Mouse (Mus musculus) heart, embryonic 10.5 days (tissue): ENCODE measurements around the gene Jchain. TPM values are rescaled to one million over a fixed set of nuclear protein-coding genes. Genes with fewer than 3 reads are reported as not detected.
"Not testable (repeated sequence)": the region's sequence is repeated elsewhere in the genome, so short reads cannot be mapped to it uniquely, and the experiment has no call there.

Source experiments
- DNase-seq: peaks from one replicate; pipeline ENCODE4 v3.0.0-alpha.2; 2017; ENCODE audit warnings: low spot score
- H3K27ac ChIP-seq: fragments of 300-500 bp; sonication (generic); 2 replicates; pipeline ENCODE4 v1.5.1; 2016; ENCODE audit warnings: mild to moderate bottlenecking
- H3K27me3 ChIP-seq: fragments of 300-500 bp; sonication (generic); 2 replicates; pipeline ENCODE4 v1.6.1; 2016; ENCODE audit warnings: mild to moderate bottlenecking; ENCODE audit not compliant: poor library complexity, insufficient read depth, severe bottlenecking
- H3K36me3 ChIP-seq: fragments of 300-500 bp; sonication (generic); 2 replicates; pipeline ENCODE4 v1.6.1; 2016; ENCODE audit warnings: mild to moderate bottlenecking, moderate library complexity
- H3K4me1 ChIP-seq: fragments of 300-500 bp; sonication (generic); 2 replicates; pipeline ENCODE4 v1.6.1; 2016; ENCODE audit warnings: mild to moderate bottlenecking
- H3K4me3 ChIP-seq: fragments of 300-500 bp; sonication (generic); 2 replicates; pipeline ENCODE4 v1.5.1; 2016; ENCODE audit warnings: mild to moderate bottlenecking, moderate library complexity
- H3K9me3 ChIP-seq: fragments of 300-500 bp; sonication (generic); 2 replicates; pipeline ENCODE4 v1.6.1; 2016; ENCODE audit warnings: mild to moderate bottlenecking, moderate library complexity
- WGBS: fragments of 180-500 bp; shearing (Covaris S2); methylation state at CpG from one replicate; pipeline ENCODE4 v1.1.7; 2016; 5-methylcytosine and 5-hydroxymethylcytosine counted together
- polyA plus RNA-seq: library from polyadenylated mRNA; unstranded; fragments of >200 nt; fragmentation: Nextera tagmentation; extraction: Ambion mirVana; gene quantifications from 2 replicates; pipeline ENCODE4 v1.2.1, GENCODE M21; 2016

Jchain gene
- polyA plus RNA-seq, 1 experiment from 2014 or later, result not detected

DNA sequence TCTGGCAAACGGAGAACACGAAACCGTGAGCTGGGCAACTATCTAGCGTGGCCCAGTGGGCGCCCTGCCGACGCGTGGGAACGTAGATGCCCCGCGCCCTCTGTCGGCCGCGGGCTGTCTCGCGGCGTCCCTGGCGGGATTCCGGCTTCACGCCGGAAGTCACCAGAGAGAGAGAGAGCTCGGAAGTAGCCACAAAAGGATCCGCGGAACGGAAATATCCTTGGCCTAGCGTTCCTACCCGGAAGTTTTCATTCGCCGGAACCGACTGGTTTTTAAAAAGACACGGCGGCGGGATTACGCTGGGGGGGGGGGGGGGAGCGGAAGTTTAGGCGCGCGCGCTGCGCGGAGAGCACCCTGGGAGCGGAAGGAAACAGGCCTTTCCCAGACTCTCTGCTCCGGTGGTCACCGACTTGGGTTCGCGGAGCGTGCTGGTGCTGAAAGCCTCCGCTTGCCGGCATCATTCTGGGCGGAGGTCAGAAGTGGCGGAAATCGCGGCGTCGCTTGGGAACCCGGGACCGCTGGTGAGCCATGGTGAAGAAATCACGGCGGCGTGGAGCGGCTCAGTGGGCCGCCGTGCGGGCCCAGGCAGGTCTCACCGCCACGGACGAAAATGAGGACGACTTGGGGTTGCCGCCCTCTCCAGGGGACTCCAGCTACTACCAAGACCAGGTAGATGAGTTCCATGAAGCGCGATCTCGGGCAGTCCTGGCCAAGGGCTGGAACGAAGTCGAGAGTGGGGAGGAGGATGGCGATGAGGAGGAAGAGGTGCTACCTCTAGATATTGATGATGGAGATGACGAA lies 26.6 kb upstream of the Jchain start, which contains the start of gene Utp3:
Gene Utp3, plus strand, starts transcription at position 377 of the 801 bp plus-strand sequence.
- peaks cover 8% of the 10 kb centered on the region; the same call in 1 of the 2 replicates for H3K36me3 ChIP-seq
- H3K27me3 ChIP-seq, result no peaks in the 10 kb centered on the region
- peaks cover 12% of the 10 kb centered on the region for H3K4me1 ChIP-seq
- peak; percentile 97 for DNase-seq
- under 1% methylated on average over 76 of the region's 76 CpGs for WGBS
- H3K27ac ChIP-seq, result peak within 1 kb of the TSS; percentile 95
- peak within 1 kb of the TSS; percentile 91 for H3K4me3 ChIP-seq
- H3K9me3 ChIP-seq, result no peaks in the 10 kb centered on the region

DNA sequence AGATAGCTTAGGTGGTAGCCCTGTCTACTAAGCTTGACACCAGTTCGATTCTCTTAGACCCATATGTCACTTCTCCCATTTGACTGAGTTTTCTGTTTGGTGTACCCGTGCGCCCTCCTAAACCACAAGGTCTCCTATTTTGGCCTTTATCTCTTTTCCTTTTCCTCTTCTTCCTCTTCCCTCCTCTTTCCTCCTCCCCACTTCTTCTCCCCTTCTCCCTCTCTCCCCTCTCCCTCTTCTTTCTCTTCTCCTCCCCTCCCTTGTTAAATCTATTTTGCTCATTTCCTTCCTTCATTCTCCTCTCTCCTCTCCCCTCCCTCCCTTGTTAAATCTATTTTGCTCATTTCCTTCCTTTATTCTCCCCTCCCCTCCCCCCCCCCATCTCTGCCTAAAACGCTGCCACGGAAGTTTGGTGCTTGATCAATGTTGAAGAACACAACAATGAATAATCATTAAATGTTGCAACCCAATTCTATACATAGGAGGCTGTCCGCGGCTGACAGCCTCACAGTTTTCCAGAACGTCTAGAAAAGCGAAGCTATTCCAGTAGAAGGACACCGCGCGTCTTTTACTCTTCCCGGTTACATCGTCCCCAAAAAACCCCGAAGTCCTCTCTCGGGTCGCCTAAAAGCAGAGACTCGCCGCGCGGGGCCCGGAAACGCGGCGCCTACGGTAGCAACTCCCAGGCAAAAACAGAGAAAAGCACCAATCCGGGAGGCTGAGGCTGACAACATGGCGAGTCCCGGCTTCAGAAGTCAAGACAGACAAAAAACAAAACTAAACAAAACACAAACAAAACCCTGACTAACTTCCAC lies 25.8 kb upstream of the Jchain start:
- Histone ChIP-seq H3K4me3 (peak overlapping the region; percentile 91), H3K36me3 (peaks cover 8% of the 10 kb centered on the region; the same call in 1 of the 2 replicates), H3K9me3 (no peaks in the 10 kb centered on the region), H3K27me3 (no peaks in the 10 kb centered on the region), H3K27ac (peak overlapping the region; percentile 95), H3K4me1 (peaks cover 12% of the 10 kb centered on the region)
- no peak for DNase-seq
- WGBS, result 8% methylated on average over 29 of the region's 29 CpGs

DNA sequence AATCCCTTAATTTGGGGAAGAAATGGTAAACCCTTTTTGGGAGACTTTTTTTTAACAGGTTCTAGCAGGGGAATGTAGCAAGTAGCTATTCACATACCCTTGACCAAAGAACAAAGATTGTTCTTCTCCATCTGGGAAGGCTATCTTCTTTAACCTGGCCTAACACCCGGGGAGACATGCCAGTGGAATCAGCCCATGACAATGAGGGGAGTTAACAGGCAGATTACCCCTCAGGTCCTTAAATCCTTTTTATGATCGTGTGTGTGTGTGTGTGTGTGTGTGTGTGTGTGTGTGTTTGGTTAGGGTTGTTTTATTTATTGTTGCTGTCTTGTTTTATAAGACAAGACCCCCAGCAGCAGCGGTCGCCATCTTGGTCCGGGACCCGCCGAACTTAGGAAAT lies 17.8 kb upstream of the Jchain start:
- WGBS, result 80% methylated on average over 7 of the region's 7 CpGs
- Histone ChIP-seq H3K4me1 (no peaks in the 10 kb centered on the region), H3K27ac (no peak overlapping the region), H3K27me3 (no peaks in the 10 kb centered on the region), H3K36me3 (no peaks in the 10 kb centered on the region), H3K9me3 (no peaks in the 10 kb centered on the region), H3K4me3 (no peak overlapping the region)
- DNase-seq, result no peak

DNA sequence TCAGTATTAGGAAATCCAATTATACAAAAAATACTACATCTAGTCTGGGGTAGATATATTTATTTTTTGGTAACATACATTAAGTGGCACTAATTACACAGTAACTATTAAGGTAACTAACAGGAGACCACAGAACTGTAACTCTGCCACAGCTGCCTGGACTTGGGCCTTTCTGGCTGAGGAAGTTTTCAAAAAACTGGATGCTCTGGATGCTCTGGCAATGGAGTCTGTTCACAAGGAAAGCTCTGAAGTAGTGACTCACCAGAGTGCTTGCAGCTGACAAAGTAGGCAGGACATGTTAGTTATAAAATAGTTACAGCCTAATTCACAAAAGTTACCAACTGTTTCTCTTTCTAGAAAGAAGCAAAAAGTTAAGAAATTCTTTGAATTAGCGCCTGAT lies 16.7 kb upstream of the Jchain start:
- not testable (repeated sequence) for H3K4me3 ChIP-seq, H3K27me3 ChIP-seq, H3K27ac ChIP-seq, H3K9me3 ChIP-seq, H3K36me3 ChIP-seq, DNase-seq, H3K4me1 ChIP-seq
- WGBS, result 84% methylated on average over 1 of the region's 1 CpGs

DNA sequence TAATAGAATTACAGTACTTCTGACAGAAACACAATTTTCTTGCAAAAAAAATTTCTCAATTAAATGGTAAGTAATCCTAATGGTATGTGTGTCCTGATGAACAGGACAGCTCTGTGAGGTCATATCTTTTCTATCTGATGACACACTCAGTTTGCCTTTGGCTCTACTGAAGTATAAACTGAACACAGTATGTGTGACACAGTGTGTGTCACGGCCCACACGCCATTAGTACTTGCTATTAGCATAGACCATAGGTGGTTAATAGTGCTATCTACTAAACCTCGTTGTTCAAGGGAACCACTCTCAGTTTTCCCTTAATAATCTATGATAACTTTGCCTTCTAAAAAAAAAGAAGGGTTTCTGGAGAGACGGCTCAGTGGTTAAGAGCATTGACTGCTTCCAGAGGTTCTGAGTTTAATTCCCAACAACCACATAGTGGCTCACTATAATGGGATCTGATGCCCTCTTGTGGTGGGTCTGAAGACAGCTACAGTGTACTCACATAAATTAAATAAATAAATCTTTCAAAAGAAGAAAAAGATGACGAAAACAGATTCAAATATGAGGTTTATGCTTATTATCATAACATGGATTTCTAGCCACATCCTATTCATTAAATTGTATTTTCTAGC lies 15.1 kb upstream of the Jchain start:
- H3K27me3 ChIP-seq, result no peaks in the 10 kb centered on the region
- no peak for DNase-seq
- WGBS, result 65% methylated on average over 5 of the region's 5 CpGs

DNA sequence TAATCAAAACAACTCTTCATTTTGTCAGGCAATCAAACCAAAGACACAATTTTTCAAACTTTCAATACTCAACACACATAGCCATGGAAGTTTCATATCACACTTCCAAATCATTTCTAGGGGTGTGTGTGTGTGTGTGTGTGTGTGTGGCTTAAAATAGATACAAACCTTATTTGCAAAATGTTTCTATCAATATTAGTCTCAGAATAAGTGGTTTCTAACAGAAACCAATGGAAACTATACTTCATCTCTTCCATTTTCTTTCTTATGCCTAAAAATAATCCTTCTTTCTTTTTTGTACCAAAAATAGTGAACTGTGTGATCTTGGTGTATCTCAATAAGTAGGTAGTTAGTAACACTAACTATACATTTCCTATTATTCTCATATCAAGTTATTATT lies 13.2 kb upstream of the Jchain start:
- no peak overlapping the region for H3K27ac ChIP-seq
- H3K36me3 ChIP-seq, result no peaks in the 10 kb centered on the region
- no peak overlapping the region for H3K4me3 ChIP-seq
- H3K4me1 ChIP-seq, result no peaks in the 10 kb centered on the region
- no peak for DNase-seq
- no peaks in the 10 kb centered on the region for H3K27me3 ChIP-seq
- no peaks in the 10 kb centered on the region for H3K9me3 ChIP-seq

More for the DNA sequence above, 15.1 kb upstream of the Jchain start:
- H3K9me3 ChIP-seq, result no peaks in the 10 kb centered on the region
- H3K4me1 ChIP-seq, result no peaks in the 10 kb centered on the region
- H3K27ac ChIP-seq, result no peak overlapping the region
- H3K36me3 ChIP-seq, result no peaks in the 10 kb centered on the region
- H3K4me3 ChIP-seq, result no peak overlapping the region

DNA sequence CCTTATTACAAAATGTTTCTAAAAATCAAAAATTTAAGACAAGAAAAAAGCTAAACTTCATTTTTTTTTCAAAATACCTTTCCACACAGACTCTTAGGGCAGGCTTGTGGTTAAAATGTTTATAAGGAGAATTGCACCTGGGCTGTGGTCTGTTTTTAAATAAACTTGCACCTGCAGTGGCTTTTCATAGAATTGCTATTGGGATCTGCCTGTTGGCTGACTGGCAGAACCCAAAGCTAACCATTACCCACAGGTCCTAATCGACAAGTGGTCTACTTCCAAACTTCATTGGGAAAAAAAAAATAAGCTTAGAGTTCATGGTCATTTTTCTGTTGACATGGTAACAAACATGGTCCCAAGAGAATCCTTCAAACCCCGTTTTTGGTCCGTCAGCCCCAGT lies 7.0 kb upstream of the Jchain start:
- Histone ChIP-seq H3K27me3 (no peaks in the 10 kb centered on the region), H3K36me3 (no peaks in the 10 kb centered on the region), H3K9me3 (no peaks in the 10 kb centered on the region), H3K4me3 (no peak overlapping the region), H3K27ac (no peak overlapping the region), H3K4me1 (peaks cover 5% of the 10 kb centered on the region; the same call in 1 of the 2 replicates)
- DNase-seq, result no peak
- 73% methylated on average over 3 of the region's 3 CpGs for WGBS

DNA sequence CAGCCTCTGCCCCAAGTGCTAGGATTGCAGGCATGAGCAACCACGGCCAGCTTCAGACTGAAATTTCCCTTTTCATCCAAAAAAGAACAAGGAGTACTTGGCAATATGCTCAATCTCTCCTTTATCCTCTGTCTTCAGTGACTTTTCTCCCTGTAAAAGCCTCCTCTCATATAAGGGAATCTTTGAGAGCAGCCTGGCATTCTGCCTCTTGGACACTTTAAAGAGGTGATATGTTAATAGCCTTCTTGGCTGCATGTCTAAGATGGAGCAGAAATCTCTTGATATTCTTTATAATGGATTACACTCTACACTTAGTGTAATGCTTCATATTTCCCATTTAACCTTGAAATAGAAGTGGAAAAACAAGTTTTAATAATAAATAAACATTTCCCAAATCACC lies 3.2 kb upstream of the Jchain start:
- 63% methylated on average over 1 of the region's 1 CpGs for WGBS
- Histone ChIP-seq H3K36me3 (no peaks in the 10 kb centered on the region), H3K9me3 (no peaks in the 10 kb centered on the region), H3K27me3 (no peaks in the 10 kb centered on the region), H3K27ac (no peak overlapping the region), H3K4me1 (peaks cover 5% of the 10 kb centered on the region; the same call in 1 of the 2 replicates), H3K4me3 (no peak overlapping the region)
- DNase-seq, result no peak

DNA sequence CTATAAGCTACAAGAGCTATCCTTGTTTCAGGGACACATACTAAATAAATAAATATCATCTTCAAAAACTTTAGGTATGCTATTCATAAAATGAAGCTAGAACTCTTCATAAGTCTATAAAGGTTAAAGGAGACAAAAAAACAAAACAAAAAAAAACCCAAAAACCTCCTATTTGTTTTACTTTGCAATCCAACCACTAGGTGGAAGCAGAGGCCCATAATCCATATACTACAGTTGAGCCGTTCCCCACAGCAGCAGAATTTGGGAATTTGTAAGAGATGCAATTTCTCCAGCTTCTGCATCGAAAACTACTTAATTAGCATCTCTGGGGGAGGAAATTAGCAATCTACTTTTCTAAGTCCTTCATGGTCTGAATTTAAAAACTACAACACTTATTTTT lies 8.5 kb downstream of the Jchain start:
- H3K9me3 ChIP-seq, result no peaks in the 10 kb centered on the region
- no peaks in the 10 kb centered on the region for H3K36me3 ChIP-seq
- H3K27ac ChIP-seq, result no peak overlapping the region
- WGBS, result 16% methylated on average over 2 of the region's 2 CpGs
- no peaks in the 10 kb centered on the region for H3K27me3 ChIP-seq
- H3K4me1 ChIP-seq, result no peaks in the 10 kb centered on the region
- DNase-seq, result no peak
- no peak overlapping the region for H3K4me3 ChIP-seq

DNA sequence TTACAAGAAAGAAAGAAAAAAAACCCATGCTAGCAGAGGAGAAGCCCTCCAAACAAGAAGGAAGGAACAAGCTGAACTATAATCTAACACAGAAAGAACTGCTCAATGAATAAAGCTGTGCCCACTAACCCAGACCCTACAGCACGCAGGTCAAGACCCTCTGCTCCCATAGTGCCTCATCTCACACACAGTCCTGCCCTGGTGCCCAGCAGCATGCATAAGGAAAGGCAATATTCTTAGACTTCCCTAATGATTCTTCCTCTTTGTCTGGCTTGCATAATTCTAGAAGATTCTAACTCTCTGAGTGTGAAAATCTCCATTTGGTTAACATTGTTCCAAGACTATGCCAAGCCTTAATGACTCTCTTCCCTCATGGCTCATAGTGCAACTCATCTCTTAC lies 18.7 kb downstream of the Jchain start:
- no peak for DNase-seq
- H3K27ac ChIP-seq, result no peak overlapping the region
- H3K9me3 ChIP-seq, result no peaks in the 10 kb centered on the region
- no peaks in the 10 kb centered on the region for H3K27me3 ChIP-seq
- WGBS, result 73% methylated on average over 1 of the region's 1 CpGs
- no peaks in the 10 kb centered on the region for H3K4me1 ChIP-seq
- no peaks in the 10 kb centered on the region for H3K36me3 ChIP-seq
- H3K4me3 ChIP-seq, result no peak overlapping the region

DNA sequence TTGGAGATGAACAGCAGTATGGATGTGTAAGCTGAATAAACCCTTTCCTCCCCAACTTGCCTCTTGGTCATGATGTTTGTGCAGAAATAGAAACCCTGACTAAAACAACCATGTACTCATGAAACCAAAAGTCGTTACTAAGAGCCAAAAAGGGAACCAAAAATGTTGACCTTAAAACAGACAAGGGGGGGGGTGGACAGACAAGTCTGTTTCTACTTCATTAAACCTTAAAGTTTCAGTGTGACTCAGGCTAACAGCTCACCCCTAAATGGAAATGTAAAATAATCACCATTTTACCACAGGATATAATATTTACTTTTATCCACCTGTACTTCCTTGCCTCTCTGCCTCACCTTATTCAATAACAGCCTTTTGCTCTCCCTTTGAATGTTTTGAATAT lies 19.1 kb downstream of the Jchain start:
- Histone ChIP-seq H3K9me3 (no peaks in the 10 kb centered on the region), H3K4me3 (no peak overlapping the region), H3K4me1 (no peaks in the 10 kb centered on the region), H3K27me3 (no peaks in the 10 kb centered on the region), H3K27ac (no peak overlapping the region), H3K36me3 (no peaks in the 10 kb centered on the region)
- DNase-seq, result no peak
- 61% methylated on average over 1 of the region's 1 CpGs for WGBS

DNA sequence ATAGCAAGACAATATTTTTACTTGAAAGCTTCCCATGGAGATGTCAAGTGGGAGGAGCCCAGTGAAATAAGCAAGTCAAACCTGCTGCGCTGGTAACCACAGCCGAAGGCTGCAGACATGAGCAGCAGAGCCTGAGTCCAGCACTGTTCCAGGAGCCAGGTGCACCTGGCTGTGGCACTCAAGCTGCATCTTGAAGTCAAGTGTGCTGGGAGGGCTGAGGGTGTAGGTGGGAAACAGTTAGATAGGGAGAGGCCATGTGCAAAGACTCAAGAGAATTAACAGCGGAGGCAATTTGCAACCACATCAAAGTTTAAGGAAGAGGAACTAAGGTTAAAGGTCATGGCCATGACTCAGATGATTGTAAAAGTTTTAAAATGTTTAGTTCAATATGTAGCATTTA lies 27.9 kb downstream of the Jchain start:
- Histone ChIP-seq H3K27me3 (no peaks in the 10 kb centered on the region), H3K27ac (no peak overlapping the region), H3K9me3 (no peaks in the 10 kb centered on the region), H3K4me1 (no peaks in the 10 kb centered on the region), H3K36me3 (no peaks in the 10 kb centered on the region), H3K4me3 (no peak overlapping the region)
- no peak for DNase-seq
- 91% methylated on average over 3 of the region's 3 CpGs for WGBS

DNA sequence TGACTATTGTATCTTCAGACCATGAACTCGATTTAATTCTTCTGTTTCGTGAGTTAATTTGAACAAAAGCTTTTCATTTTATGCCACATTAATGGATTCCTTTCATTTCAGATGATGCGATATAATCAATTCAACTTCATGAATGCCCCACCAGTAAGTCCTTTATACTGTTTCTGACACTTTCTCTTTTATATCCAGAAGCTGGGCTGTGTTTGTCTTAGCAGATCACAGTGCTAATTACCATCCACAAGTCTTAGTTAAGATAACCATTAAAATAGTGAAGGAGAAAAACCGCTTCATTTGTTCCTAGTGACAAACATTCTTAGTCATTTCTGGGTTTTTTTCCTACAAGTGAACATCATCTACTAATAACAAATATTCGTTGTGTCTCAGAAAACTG lies 36.6 kb downstream of the Jchain start:
- Histone ChIP-seq H3K27me3 (no peaks in the 10 kb centered on the region), H3K4me3 (no peak overlapping the region), H3K4me1 (no peaks in the 10 kb centered on the region), H3K9me3 (no peaks in the 10 kb centered on the region), H3K27ac (no peak overlapping the region), H3K36me3 (no peaks in the 10 kb centered on the region)
- 81% methylated on average over 5 of the region's 5 CpGs for WGBS
- no peak for DNase-seq
